Mouse (Mus musculus) CH12.LX (cell line): ENCODE measurements around the gene Zswim4. TPM values are rescaled to one million over a fixed set of nuclear protein-coding genes. Genes with fewer than 3 reads are reported as not detected.
A peak's percentile ranks its signal among the peaks of the same experiment; 100 is the strongest.

Source experiments
- DNase-seq: peaks from one replicate; pipeline ENCODE4 v3.0.0-alpha.2; 2013; ENCODE audit errors: extremely low read depth
- H3K27ac ChIP-seq: 2 replicates; pipeline ENCODE4 v1.5.1; 2012; ENCODE audit warnings: low read depth, mild to moderate bottlenecking, control low read depth, moderate library complexity; ENCODE audit not compliant: insufficient read depth
- H3K27me3 ChIP-seq: replicated peaks from 2 replicates; pipeline ENCODE3; 2012; ENCODE audit warnings: inconsistent platforms
- H3K36me3 ChIP-seq, 2 experiments: replicated peaks in 1 of 2; 2 replicates each; pipeline versions ENCODE3 to v1.6.1; 2012; ENCODE audit warnings: inconsistent platforms in 1 of 2, low read length in 1 of 2, mild to moderate bottlenecking in 1 of 2, mixed read lengths in 1 of 2, moderate library complexity in 1 of 2; ENCODE audit not compliant: control insufficient read depth in 1 of 2, insufficient read depth in 1 of 2
- H3K4me1 ChIP-seq, 2 experiments: 2 replicates each; pipeline ENCODE4 v1.6.1; 2012; ENCODE audit warnings: inconsistent platforms in 1 of 2, moderate library complexity in 1 of 2; ENCODE audit not compliant: insufficient read depth in 2 of 2, control insufficient read depth in 1 of 2
- H3K4me2 ChIP-seq: 2 replicates; pipeline ENCODE4 v1.6.1; 2012; ENCODE audit warnings: low read depth, mild to moderate bottlenecking, control low read depth; ENCODE audit not compliant: poor library complexity, insufficient read depth, severe bottlenecking
- H3K4me3 ChIP-seq, 3 experiments: fragments of 150-350 bp in 1 of 3; sonication (generic) in 1 of 3; replicated peaks in 1 of 3; 2 replicates each; pipeline versions ENCODE3 to v1.5.1; 2011 to 2012; ENCODE audit warnings: low read depth in 2 of 3, low read length in 2 of 3, mild to moderate bottlenecking in 2 of 3, moderate library complexity in 2 of 3, control low read depth in 1 of 3, improper control_type of control experiment in 1 of 3, inconsistent platforms in 1 of 3, mixed read lengths in 1 of 3; ENCODE audit not compliant: poor library complexity in 1 of 3
- H3K79me2 ChIP-seq: replicated peaks from 2 replicates; pipeline ENCODE4 v1.6.1; 2012; ENCODE audit warnings: mild to moderate bottlenecking, moderate library complexity; ENCODE audit not compliant: control insufficient read depth, poor library complexity, insufficient read depth, severe bottlenecking; ENCODE audit errors: extremely low read depth
- H3K9ac ChIP-seq: 2 replicates; pipeline ENCODE4 v1.6.1; 2012; ENCODE audit warnings: low read depth, mild to moderate bottlenecking, control low read depth, moderate library complexity; ENCODE audit not compliant: insufficient read depth
- H3K9me3 ChIP-seq: replicated peaks from 2 replicates; pipeline ENCODE3; 2012; ENCODE audit warnings: low read length, inconsistent platforms, mixed read lengths
- CHD1 ChIP-seq: IDR thresholded peaks from 2 replicates; pipeline ENCODE4 v1.6.1; 2012; ENCODE audit warnings: low read depth, low read length, improper control_type of control experiment, inconsistent platforms
- CHD2 ChIP-seq: IDR thresholded peaks from 2 replicates; pipeline ENCODE4 v1.6.1; 2011; ENCODE audit warnings: low read length, improper control_type of control experiment
- CTCF ChIP-seq, 2 experiments: IDR thresholded peaks in 1 of 2; conservative IDR thresholded peaks in 1 of 2; 2 replicates each; pipeline ENCODE4 v1.5.1; 2011 to 2012; ENCODE audit warnings: low read depth in 2 of 2, low read length in 2 of 2, improper control_type of control experiment in 1 of 2, inconsistent platforms in 1 of 2, mild to moderate bottlenecking in 1 of 2, moderate library complexity in 1 of 2
- E2F4 ChIP-seq: IDR thresholded peaks from 2 replicates; pipeline ENCODE4 v1.6.1; 2011; ENCODE audit warnings: low read depth, low read length, improper control_type of control experiment; ENCODE audit not compliant: insufficient replicate concordance
- ELF1 ChIP-seq: IDR thresholded peaks from 2 replicates; pipeline ENCODE4 v1.6.1; 2014; ENCODE audit warnings: low read depth, mild to moderate bottlenecking, inconsistent platforms, low read length, improper control_type of control experiment
- EP300 ChIP-seq: IDR thresholded peaks from 2 replicates; pipeline ENCODE4 v1.6.1; 2011; ENCODE audit warnings: low read length, improper control_type of control experiment
- ETS1 ChIP-seq: conservative IDR thresholded peaks from 2 replicates; pipeline ENCODE4 v1.6.1; 2012; ENCODE audit warnings: low read depth, mild to moderate bottlenecking, inconsistent platforms, low read length, improper control_type of control experiment, moderate library complexity
- HCFC1 ChIP-seq: IDR thresholded peaks from 2 replicates; pipeline ENCODE4 v1.6.1; 2012; ENCODE audit warnings: low read depth, mild to moderate bottlenecking, inconsistent platforms, low read length, improper control_type of control experiment
- IRF4 ChIP-seq: IDR thresholded peaks from 2 replicates; pipeline ENCODE4 v1.6.1; 2014; ENCODE audit warnings: low read depth, mild to moderate bottlenecking, inconsistent platforms, low read length, improper control_type of control experiment
- JUND ChIP-seq: conservative IDR thresholded peaks from 2 replicates; pipeline ENCODE4 v1.6.1; 2011; ENCODE audit warnings: low read depth, low read length, improper control_type of control experiment
- KAT2A ChIP-seq: IDR thresholded peaks from 2 replicates; pipeline ENCODE4 v1.6.1; 2012; ENCODE audit warnings: low read length, improper control_type of control experiment, inconsistent platforms; ENCODE audit not compliant: insufficient replicate concordance
- MAFK ChIP-seq: IDR thresholded peaks from 2 replicates; pipeline ENCODE4 v1.6.1; 2011; ENCODE audit warnings: low read length, improper control_type of control experiment; ENCODE audit not compliant: insufficient replicate concordance
- MAX ChIP-seq: IDR thresholded peaks from 2 replicates; pipeline ENCODE4 v1.6.1; 2011; ENCODE audit warnings: low read length, improper control_type of control experiment
- MAZ ChIP-seq: IDR thresholded peaks from 2 replicates; pipeline ENCODE4 v1.6.1; 2012; ENCODE audit warnings: low read depth, mild to moderate bottlenecking, inconsistent platforms, low read length, improper control_type of control experiment, moderate library complexity
- MEF2A ChIP-seq: IDR thresholded peaks from 2 replicates; pipeline ENCODE4 v1.6.1; 2014; ENCODE audit warnings: low read depth, mild to moderate bottlenecking, inconsistent platforms, low read length, improper control_type of control experiment, borderline replicate concordance
- MXI1 ChIP-seq: IDR thresholded peaks from 2 replicates; pipeline ENCODE4 v1.6.1; 2011; ENCODE audit warnings: mild to moderate bottlenecking, low read depth, low read length, improper control_type of control experiment
- MYC ChIP-seq: IDR thresholded peaks from 2 replicates; pipeline ENCODE4 v1.6.1; 2011; ENCODE audit warnings: low read depth, mild to moderate bottlenecking, improper control_type of control experiment, low read length
- NELFE ChIP-seq: IDR thresholded peaks from 2 replicates; pipeline ENCODE4 v1.6.1; 2011; ENCODE audit warnings: low read depth, low read length, improper control_type of control experiment
- POLR2A ChIP-seq: IDR thresholded peaks from 2 replicates; pipeline ENCODE4 v1.6.1; 2011; ENCODE audit warnings: low read depth, mild to moderate bottlenecking, improper control_type of control experiment, low read length
- RAD21 ChIP-seq: IDR thresholded peaks from 2 replicates; pipeline ENCODE4 v1.6.1; 2011; ENCODE audit warnings: low read depth, mild to moderate bottlenecking, low read length, improper control_type of control experiment, moderate library complexity
- RCOR1 ChIP-seq: conservative IDR thresholded peaks from 2 replicates; pipeline ENCODE4 v1.6.1; 2012; ENCODE audit warnings: low read depth, mild to moderate bottlenecking, inconsistent platforms, low read length, improper control_type of control experiment
- SIN3A ChIP-seq: IDR thresholded peaks from 2 replicates; pipeline ENCODE4 v1.6.1; 2012; ENCODE audit warnings: low read length, improper control_type of control experiment, inconsistent platforms
- TBP ChIP-seq: conservative IDR thresholded peaks from 2 replicates; pipeline ENCODE4 v1.6.1; 2011; ENCODE audit warnings: low read depth, low read length, improper control_type of control experiment
- TCF12 ChIP-seq: IDR thresholded peaks from 2 replicates; pipeline ENCODE4 v1.6.1; 2014; ENCODE audit warnings: low read depth, mild to moderate bottlenecking, inconsistent platforms, low read length, improper control_type of control experiment
- ZKSCAN1 ChIP-seq: IDR thresholded peaks from 2 replicates; pipeline ENCODE4 v1.6.1; 2012; ENCODE audit warnings: low read depth, inconsistent platforms, low read length, improper control_type of control experiment, borderline replicate concordance
- ZMIZ1 ChIP-seq: IDR thresholded peaks from 2 replicates; pipeline ENCODE4 v1.6.1; 2012; ENCODE audit warnings: low read depth, mild to moderate bottlenecking, inconsistent platforms, low read length, improper control_type of control experiment
- ZNF384 ChIP-seq: IDR thresholded peaks from 2 replicates; pipeline ENCODE4 v1.6.1; 2012; ENCODE audit warnings: low read depth, low read length, improper control_type of control experiment, inconsistent platforms
- dilution Hi-C: fragments of 300-500 bp; cut with MboI; formaldehyde crosslinking; loops from 2 replicates; pipeline ENCODE4 v1.14.3; 2020; ENCODE audit warnings: low sequenced_read_pairs; ENCODE audit not compliant: extremely low pct_unique_long_range_greater_than_20kb, extremely low pct_ligation_motif_present
- in situ Hi-C: fragments of 300-500 bp; cut with MboI; formaldehyde crosslinking; loops from 3 replicates; pipeline ENCODE4 v1.14.3; 2019; ENCODE audit warnings: low sequenced_read_pairs, low pct_ligation_motif_present, low pct_unique_long_range_greater_than_20kb, mixed read lengths
- polyA plus RNA-seq: library from polyadenylated mRNA; unstranded; fragments of >175 nt; gene quantifications from 2 replicates; pipeline ENCODE4 v1.2.1, GENCODE M21; 2012; ENCODE audit warnings: low read depth; ENCODE audit not compliant: insufficient read length
- total RNA-seq, 2 experiments: library from RNA; depleted of rRNA; stranded (reverse); fragments of 300-350 nt in 1 of 2; fragments of >200 nt in 1 of 2; gene quantifications; 2 replicates each; pipeline ENCODE4 v1.2.3; 2012 to 2014

Gene Zswim4
- total and polyA plus RNA-seq, 3 experiments, result 4.9 to 9.7 (median 9.1) TPM

DNA sequence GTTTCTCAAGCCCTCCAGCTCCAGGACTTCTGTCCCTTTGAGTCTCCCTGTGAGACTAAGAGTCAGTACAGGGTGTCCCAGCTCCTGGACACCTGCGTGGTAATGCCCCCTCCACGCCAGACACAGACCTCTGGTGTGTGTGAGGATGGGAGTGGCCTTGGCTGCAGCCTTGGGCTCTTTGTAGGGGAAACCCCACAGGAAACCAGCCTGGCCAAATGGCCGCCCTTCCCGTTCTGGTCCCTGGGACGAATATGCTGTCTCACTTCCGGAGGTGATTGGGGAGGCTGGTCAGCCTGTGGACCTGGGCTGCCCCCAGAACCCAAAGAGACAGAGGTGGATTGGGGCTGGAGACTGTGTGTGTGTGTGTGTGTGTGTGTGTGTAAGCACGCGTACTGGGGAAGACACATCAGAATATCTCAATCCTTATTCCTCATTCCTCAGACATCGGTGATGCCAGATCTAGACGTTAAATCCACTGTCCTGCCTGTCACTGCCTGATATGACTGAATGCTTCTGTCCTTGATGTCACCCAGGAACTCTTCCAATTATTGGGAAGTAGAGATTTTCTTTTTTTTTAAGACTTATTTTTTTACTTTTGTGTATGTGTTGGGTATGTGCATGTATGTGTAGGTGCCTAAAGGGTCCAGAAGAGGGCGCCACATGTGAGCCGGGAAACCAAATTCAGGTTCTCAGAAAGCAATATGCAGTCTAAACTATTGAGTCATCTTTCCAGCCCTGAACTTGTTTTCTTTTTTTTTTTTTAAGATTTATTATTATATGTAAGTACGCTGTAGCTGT lies 32.7 kb downstream of the Zswim4 start:
- Histone ChIP-seq H3K9ac (peak overlapping the region; percentile 93), H3K9me3 (no peaks in the 10 kb centered on the region), H3K27ac (peak overlapping the region; percentile 94), H3K4me1 (peaks cover 20 to 62% of the 10 kb centered on the region in 2 experiments), H3K4me3 (peak overlapping the region; percentile 26 to 96 (median 82)), H3K4me2 (peak overlapping the region; percentile 84), H3K79me2 (peaks cover 28% of the 10 kb centered on the region), H3K27me3 (no peaks in the 10 kb centered on the region), H3K36me3 (peaks cover 22 to 43% of the 10 kb centered on the region in 2 experiments)
- in situ Hi-C loops (loop anchor here (25.0 kb wide), 1 partner anchor 158 kb away; no protein-coding TSS in a partner anchor), dilution Hi-C loops (no loop called here)
- DNase-seq, result peak; percentile 68
- TF ChIP-seq ZMIZ1, result peak; percentile 65; the same call in 1 of the 2 replicates
- peak; percentile 58; the same call in 1 of the 2 replicates for TF ChIP-seq ZNF384
- no peak for TF ChIP-seq MEF2A
- no peak for TF ChIP-seq MYC
- TF ChIP-seq JUND, result no peak
- TF ChIP-seq POLR2A, result peak; percentile 54; the same call in 1 of the 2 replicates
- TF ChIP-seq MXI1, result peak; percentile 33; the same call in 1 of the 2 replicates
- TF ChIP-seq EP300, result peak; percentile 17
- TF ChIP-seq CTCF (conservative IDR thresholded peaks at IDR 0.05 in 1 of 2, IDR thresholded peaks at IDR 0.05 in 1 of 2; ENCODE audit: low read depth in 2 of 2, low read length in 2 of 2), result peak; percentile 35 to 62; a peak in 3 of 4 replicates
- no peak for TF ChIP-seq E2F4
- 0 out of 2 replicates have a peak, but pooled peaks have one; percentile 43 for TF ChIP-seq KAT2A
- no peak for TF ChIP-seq ZKSCAN1
- peak; percentile 56; the same call in 1 of the 2 replicates for TF ChIP-seq CHD1
- TF ChIP-seq HCFC1, result 0 out of 2 replicates have a peak, but pooled peaks have one; percentile 30
- peak; percentile 59; the same call in 1 of the 2 replicates for TF ChIP-seq RCOR1
- 0 out of 2 replicates have a peak, but pooled peaks have one; percentile 8 for TF ChIP-seq SIN3A
- TF ChIP-seq RAD21, result no peak
- peak; percentile 41; the same call in 1 of the 2 replicates for TF ChIP-seq TBP
- TF ChIP-seq TCF12, result no peak; the same call in 1 of the 2 replicates
- no peak for TF ChIP-seq MAZ
- peak; percentile 65; the same call in 1 of the 2 replicates for TF ChIP-seq MAFK
- TF ChIP-seq CHD2, result 0 out of 2 replicates have a peak, but pooled peaks have one; percentile 10
- peak; percentile 38; the same call in 1 of the 2 replicates for TF ChIP-seq NELFE
- TF ChIP-seq MAX, result peak; percentile 15; the same call in 1 of the 2 replicates
- TF ChIP-seq IRF4, result peak; percentile 48; the same call in 1 of the 2 replicates
- peak; percentile 78 for TF ChIP-seq ELF1
- peak; percentile 64 for TF ChIP-seq ETS1
